Mouse (Mus musculus) C2C12 (cell line): ENCODE results near the gene Ccdc50.

ENCODE experiments used
- CEBPB ChIP-seq: IDR thresholded peaks from one replicate; pipeline ENCODE4 v1.6.1; 2011; ENCODE audit warnings: low read depth, mild to moderate bottlenecking, control low read depth, moderate library complexity
- CTCF ChIP-seq: IDR thresholded peaks from one replicate; pipeline ENCODE4 v1.5.1; 2011; ENCODE audit not compliant: control insufficient read depth, insufficient read depth, insufficient read length
- MAX ChIP-seq: IDR thresholded peaks from one replicate; pipeline ENCODE4 v1.6.1; 2011; ENCODE audit warnings: mild to moderate bottlenecking, control low read depth
- MYOD1 ChIP-seq: IDR thresholded peaks from one replicate; pipeline ENCODE4 v1.6.1; 2011; ENCODE audit warnings: low read depth; ENCODE audit not compliant: control insufficient read depth, insufficient read length
- MYOG ChIP-seq: IDR thresholded peaks from one replicate; pipeline ENCODE4 v1.6.1; 2011; ENCODE audit not compliant: control insufficient read depth, insufficient read length; ENCODE audit errors: extremely low read depth
- USF1 ChIP-seq: IDR thresholded peaks from one replicate; pipeline ENCODE4 v1.6.1; 2011; ENCODE audit warnings: low read depth, mild to moderate bottlenecking, control low read depth, moderate library complexity

DNA sequence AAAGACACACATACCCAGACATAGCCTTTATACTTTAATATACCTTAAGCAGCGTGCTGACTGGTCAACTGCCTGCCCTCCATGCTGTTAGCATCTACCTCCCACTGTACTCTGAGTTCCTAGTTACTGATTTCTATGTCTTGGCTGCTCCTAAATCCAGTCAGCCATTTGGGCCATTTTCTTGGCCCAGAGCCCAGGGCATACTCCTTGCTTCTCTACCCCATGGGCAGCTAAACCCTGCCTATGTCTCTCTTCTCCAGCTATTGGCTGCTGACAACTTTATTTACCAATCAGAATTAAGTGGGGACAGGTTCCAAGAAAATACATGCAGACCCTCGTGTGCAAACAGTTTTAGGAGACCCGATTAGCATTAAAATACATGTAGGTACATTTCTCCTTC is 64.7 kb downstream of the Ccdc50 start:
- no peak for TF ChIP-seq CTCF
- TF ChIP-seq MAX: no peak
- TF ChIP-seq USF1: no peak
- TF ChIP-seq MYOD1: no peak
- TF ChIP-seq CEBPB: no peak
- TF ChIP-seq MYOG: no peak
